Mouse (Mus musculus): Measurements from ENCODE around the gene 2410004P03Rik. TPM values are rescaled to one million over a fixed set of nuclear protein-coding genes. Genes with fewer than 3 reads are reported as not detected.

Gene 2410004P03Rik
- 1.2 and 1.3 TPM in 2 replicates for polyA plus RNA-seq (2015; fragmentation: Nextera tagmentation; extraction: Ambion mirVana)

DNA sequence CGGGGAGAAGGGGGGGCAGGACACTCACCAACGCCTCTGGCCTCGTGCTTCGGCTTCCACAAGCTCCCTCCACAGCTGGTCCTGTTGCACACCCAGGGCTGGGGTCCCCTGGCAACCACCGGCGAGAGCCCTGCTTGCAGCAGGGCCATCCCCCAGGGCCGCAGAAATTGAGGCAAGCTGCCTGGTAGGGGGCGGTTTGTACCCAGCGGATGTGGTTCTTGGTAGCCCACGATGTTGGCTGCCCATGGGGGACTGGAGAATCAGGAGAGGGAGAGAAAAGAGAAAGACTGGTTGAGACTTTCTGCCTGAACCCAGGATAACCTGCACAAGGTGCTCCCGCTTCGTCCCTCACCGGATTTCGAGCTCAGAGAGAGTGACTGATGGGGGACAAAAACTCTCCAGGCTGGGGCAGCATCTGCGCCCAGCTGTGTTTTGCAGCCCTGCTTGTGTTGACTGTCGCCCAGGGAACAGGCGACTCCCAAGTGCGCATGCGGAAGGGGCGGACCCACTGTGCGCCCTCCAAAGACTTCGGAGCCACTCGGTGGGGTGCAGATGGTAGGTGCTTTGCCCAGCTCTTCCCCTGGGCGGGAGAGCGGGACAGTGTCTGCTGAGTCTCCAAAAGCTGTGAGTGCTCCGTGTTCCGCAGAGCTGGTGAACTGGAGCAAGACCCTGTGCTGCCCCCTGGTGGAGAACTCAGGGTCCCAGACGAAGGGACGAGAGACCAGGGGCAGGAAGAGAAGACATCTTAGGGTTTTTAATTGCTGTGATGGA, at the start of gene 2410004P03Rik:
Gene 2410004P03Rik (minus strand): TSS at position 628 of the 771 bp plus-strand sequence.
- peak; percentile 85 for DNase-seq (ENCODE audit: low spot score)

DNA sequence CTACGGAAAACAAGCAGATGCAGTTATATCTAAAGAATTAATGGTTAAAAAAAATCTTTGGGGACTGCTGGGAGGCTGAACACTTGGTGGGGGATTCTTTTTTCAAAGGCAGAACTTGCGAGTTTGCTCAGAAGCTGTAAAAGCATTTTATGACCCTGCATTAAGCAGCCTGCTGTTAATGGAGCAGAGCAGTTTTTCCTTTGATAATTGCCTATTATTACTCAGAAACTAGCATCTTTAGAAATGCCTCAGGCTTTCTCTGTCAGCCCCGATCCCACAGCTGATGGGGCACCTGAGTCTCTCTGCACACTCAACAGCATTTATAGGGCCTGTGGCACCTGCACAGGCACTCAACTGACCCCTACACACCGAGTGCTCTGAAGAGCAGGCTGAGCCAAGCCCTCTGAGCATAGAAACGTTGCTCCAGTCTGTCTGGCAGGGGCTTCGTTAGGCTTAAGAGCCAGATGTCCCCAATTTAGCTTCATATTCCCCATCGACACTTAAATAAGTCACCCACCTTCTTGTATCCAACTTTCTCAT, 49.7 kb upstream of the 2410004P03Rik start:
- no peak for DNase-seq (ENCODE audit: low spot score)

DNA sequence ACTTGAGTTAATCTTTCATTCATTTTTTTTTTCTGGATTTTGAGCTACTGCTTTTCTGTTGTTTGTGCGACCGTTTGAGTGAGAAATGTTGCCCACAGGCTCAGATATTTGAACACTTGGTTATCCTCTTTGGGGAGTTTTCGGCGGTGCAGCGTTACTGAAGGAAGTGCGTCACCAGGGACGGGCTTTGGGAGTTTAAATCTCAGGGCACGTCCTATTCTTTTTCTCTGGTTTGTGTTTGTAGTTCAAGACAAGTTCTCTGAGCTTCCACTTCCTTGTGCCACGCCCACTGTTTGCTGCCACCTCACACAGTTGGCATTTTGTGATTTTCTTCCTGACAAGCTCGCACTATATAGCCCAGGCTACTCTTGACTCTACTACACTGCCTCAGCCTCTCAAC, 47.0 kb upstream of the 2410004P03Rik start:
- no peak for DNase-seq (ENCODE audit: low spot score)

DNA sequence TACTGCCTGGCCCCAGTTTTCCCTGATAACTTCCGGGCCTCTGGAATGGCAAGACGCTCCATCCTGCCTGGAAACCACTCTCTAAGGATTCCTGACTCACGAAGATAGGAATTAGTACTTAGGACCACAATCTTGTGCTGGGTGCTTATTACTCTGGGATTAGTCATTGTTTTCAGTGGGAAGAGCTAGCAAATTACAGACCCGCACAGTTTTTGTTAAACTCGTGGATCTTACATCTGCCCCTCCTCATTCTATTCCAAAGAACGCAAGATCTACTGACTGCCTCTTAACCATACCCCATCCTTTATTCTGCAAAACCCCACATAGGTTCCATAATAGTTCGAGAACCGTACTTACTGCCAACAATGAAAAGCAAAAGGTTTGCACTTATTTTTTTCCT, 45.6 kb upstream of the 2410004P03Rik start:
- DNase-seq (ENCODE audit: low spot score): no peak

DNA sequence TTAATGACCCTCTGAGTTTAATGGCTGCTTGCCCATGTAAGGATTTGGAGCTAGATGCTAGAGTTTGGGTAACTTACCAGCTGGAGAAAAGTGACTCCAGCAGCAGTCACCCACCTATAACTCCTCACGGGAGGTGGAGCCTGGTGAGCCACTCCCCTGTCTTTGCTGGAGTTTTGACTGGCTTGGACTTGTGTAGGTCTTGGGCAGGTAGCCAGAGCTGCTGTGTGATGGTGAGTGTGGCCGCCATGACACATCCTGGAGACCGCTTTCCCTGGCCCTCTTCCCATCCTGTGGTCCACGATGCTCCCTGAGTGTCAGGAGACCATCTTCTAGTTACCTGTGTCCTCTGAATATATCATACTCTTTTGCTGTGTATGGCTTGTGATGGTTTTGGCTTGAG, 44.2 kb upstream of the 2410004P03Rik start:
- DNase-seq (ENCODE audit: low spot score): no peak

DNA sequence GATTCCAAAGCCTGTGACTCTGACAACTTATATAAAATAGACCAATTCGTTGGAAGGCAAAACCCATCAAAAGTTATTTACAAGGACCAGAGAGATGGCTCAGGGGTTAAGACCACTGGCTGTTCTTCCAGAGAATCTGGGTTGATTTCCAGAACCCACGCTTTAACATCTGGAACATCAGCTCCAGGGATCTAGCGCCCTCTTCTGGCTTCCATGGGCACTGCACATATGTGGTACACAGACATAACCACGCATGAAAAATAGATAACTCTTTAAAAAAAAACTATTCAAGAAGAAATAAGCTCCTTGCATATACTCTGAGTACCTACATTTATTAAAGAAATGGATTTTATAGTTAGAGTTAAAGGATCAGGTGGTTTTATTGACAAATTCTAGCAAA, 43.2 kb upstream of the 2410004P03Rik start:
- DNase-seq (ENCODE audit: low spot score): no peak

DNA sequence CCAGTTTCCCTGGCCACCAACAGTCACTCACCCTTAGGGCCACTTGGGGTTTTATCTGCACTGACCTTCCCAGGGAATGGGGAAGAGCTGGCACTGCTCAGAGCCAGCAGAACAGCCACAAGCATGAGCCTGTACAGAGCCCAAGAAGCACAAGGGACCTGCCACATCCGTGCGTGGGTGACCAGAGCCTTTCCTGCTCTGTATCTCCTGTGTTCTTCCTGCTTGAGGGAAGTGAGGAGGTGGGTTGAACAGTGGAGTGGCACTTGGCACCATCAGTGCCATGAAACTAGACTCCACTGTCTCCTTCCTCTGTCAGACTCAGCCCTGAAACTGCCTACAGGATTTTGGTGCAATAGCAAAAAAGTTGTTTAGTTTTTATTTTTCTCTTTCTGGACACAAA, 41.1 kb upstream of the 2410004P03Rik start:
- no peak for DNase-seq (ENCODE audit: low spot score)

DNA sequence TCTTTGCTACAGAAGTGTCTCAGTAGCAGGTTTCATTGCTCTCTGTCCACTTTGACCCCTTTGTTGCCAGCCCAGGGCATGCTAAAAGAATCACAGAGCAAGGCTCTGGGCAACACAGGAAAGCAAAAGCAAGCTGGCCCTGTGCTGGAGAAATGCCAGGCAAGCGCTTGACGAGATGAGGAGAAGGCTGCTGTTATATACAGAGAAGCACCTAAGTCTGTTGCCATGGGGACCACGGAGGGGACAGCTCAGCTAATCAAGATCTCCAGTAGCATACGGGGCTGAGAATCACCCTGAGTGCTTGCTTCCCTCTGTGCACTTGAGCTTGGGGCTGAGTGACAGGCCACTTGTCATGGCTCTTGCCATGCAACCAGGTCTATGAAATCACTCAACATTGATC, 39.5 kb upstream of the 2410004P03Rik start:
- no peak for DNase-seq (ENCODE audit: low spot score)

DNA sequence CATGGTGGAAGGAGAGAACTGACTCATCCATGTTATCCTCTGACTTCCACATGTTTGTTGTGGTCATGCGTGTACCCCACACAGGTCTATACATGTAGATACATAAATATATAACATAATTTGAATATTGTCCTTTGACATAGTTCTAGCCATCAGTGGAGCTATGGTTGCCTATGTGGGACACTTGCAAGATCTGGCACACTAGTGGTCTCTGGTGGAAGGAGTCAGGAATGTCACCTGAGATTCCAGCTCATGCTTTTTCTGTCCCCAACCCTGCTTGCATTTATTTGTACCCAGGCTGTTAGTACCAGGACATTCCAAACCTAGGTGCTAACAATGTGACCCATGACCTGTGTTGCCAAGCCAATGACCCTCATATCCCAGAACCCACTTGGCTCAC, 38.3 kb upstream of the 2410004P03Rik start:
- no peak for DNase-seq (ENCODE audit: low spot score)

DNA sequence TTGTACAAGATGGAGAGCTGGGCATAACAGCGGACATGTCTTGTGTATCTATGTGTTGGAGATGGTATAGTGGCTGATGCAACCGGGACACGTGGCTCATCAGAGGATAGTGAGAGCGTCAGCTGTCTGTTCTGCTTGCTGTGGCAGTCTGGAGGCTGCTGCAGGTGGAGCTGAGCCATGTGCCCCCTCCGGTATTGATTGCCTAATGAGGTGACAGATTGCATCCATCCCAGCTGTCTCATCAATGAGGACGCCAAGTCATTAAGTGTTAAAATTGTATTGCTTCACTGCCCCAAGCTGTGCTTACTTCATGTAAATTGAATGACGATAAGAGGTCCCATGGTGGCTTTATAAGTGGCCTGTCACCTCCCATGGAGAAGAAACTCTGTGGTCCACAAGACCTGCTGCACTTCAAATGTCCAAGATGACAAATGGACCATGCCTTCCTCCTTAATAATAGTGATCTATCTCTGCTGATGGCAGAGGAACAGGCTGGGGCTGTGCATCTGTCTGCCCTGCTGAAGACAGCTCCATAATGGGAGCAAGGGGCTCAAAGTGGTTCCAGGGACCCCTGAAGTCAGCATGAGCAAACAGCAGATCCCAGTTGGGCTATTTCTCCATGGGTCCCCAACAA, 37.6 kb upstream of the 2410004P03Rik start:
- DNase-seq (ENCODE audit: low spot score): no peak

DNA sequence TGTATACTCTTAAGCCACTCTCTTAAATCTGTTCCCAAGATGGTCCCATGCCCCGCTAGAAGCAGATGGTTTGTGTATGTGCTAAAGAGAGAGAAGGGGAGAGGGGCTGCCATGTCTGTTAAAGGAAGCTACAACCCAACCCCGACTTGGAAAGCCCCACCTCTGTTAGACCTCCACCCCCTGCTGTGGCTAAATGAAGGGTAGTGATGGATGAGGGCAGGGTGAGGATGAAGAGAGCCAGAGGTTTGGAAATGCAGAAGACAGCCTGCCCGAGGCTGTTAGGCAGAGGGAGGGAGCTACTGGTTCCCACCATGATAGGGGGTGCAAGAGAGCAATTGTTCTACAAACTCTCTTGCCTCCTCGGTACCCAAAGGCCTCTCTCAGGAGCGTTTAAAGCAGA, 31.8 kb upstream of the 2410004P03Rik start:
- DNase-seq (ENCODE audit: low spot score): no peak

DNA sequence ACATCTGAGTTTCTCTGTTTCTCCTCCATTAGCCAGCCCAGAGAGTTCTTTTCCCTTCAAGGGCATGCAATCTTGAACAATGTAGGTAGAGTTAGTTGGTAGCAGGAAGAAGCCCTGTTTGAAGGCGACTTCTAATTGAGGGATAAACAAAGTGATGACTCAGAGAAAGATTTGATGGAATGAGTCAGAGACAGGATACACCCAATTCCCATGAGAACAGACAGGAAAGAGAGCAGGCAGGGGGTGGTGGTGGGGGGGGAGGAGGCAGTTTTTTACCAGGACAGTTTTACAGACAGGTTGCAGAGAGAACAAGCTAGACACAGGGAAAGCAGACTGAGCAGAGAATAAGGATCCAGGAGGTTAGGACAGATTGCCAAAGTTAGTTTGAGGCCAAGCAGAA, 29.0 kb upstream of the 2410004P03Rik start:
- DNase-seq (ENCODE audit: low spot score): no peak

DNA sequence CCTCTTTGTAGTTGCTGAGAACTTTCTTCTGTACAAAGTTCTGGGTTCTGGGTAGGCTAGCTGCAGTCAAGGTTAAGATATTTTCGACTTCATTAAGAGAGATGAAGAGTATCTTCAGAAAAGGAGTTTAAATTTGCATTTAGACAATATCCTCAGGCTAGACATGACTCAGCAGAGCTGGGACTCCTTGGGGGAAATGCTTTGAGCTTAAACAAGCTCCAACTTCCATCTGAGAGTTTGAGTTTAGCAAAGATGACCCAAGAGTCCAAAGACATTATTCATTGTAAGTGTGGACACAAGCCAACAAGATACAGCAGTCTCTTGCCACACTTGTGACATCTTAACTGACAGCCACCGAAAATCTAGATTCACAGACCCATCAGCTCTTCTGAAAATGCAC, 27.9 kb upstream of the 2410004P03Rik start:
- no peak for DNase-seq (ENCODE audit: low spot score)

DNA sequence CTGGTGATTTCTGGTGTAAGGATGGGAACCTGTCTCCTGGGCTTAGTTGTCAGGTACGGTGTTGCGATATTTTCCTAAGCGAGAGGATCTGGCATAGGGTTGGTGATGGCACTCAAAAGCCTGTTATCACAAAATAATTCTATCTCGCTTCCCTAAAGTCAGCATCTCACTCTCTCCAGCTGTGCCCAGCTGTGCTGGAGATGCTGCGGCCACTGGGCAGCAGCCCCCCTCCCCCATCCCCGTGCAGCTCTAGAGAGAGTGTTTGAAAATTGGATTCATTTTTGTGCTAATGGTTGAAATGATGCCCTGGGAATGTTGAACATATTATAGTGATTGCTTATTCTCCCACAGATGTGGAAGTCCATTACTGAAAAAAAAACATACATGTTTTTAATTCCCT, 26.7 kb upstream of the 2410004P03Rik start:
- no peak for DNase-seq (ENCODE audit: low spot score)

DNA sequence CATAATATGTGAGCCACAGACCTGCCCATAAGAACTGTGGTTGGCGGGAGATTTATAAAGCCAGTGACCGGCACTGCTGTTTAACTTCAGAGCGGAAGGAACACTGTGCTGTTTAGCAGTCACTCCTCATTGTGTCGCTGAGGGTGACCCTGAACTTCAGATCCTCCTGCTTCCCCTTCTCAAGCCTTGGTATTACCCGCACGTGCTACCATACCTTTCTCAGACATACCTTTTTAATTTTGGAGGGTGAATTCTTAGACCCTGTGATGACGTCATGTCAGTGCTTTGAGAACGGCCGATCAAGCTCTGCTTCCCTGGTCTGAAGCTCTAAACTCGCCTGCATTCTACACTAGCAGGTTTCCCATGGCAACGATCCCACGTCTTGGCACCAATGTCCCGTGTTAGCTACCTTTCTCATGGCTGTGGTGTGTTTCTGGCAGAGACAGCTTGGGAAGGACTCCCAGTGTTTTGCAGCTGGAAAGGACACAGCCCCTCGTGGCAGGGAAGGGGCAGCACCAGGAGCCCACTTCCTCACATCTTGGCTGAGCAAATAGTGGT, 25.6 kb upstream of the 2410004P03Rik start:
- no peak for DNase-seq (ENCODE audit: low spot score)

DNA sequence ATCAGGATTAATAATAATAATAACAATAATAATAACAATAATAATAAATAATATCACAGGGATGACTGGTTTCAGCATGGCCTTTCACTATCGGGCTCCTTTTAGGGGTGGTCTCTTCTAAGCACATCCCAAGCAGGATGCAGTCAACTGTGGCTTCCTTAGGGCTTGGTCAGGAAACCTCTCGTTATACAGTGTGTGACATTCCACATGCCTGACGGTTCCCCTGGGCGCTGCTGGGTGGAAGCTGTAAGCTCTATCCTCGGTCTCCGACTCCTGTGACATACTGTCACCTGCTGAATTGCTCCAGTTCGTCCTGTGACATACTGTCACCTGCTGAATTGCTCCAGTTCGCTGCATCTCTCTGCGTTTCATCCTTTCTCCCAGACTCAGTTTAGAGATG, 25.0 kb upstream of the 2410004P03Rik start:
- no peak for DNase-seq (ENCODE audit: low spot score)

DNA sequence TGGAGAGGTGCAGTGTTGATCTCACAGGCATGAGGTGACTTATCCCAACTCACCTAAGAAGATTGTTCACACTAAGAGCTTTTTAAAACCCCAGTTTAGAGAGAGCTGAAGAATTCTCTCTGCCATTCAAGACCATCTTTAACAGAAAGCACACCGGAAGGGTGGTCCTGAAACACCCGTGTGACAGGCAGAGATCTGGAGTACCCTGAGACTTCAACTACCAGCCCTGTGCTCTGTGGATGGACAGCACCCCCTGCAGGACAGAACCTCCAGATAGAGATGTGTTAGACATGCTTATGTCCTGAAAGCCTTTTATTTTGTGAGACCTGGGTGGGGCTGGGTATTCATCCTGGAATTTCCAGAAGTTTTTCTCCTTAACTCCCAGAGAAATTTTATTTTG, 23.6 kb upstream of the 2410004P03Rik start:
- DNase-seq (ENCODE audit: low spot score): peak; percentile 39

DNA sequence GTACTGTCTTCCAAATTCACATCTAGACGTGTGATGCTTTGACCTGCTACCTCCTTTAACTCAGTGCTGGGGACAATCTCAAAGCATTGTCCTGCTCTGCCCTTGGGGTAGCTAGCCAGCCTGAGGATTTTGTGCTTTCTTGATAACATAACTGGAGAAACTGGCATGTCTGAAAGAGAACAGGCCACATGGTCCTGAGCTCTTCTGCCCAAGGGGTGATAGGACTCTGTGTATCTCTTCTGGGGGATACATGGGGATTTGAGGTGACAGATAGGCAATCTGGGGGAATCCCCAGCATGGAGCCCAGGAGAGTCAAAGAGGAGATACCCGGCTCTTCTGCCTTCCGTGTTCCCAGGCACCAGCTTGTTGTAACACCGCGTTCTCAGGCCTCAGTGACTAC, 23.1 kb upstream of the 2410004P03Rik start:
- no peak for DNase-seq (ENCODE audit: low spot score)

DNA sequence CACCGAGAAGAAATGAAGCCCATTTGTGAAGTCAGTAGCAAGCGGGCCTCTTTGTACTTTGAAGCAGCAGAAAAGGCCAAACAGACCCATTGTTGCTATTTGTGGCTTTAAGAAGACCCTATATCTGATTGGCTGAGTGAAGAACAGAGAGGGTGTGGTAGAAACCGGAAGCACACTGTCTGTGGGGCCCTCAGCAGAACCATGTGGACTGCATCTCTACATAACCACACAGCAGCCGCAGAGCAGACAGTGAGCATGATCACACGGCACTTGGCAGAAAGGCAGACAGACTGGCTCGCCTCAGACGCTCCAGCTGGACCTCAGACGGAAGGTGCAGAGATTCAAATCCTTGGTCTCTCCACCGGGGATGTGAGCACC, 21.9 kb upstream of the 2410004P03Rik start:
- DNase-seq (ENCODE audit: low spot score): peak; percentile 33

DNA sequence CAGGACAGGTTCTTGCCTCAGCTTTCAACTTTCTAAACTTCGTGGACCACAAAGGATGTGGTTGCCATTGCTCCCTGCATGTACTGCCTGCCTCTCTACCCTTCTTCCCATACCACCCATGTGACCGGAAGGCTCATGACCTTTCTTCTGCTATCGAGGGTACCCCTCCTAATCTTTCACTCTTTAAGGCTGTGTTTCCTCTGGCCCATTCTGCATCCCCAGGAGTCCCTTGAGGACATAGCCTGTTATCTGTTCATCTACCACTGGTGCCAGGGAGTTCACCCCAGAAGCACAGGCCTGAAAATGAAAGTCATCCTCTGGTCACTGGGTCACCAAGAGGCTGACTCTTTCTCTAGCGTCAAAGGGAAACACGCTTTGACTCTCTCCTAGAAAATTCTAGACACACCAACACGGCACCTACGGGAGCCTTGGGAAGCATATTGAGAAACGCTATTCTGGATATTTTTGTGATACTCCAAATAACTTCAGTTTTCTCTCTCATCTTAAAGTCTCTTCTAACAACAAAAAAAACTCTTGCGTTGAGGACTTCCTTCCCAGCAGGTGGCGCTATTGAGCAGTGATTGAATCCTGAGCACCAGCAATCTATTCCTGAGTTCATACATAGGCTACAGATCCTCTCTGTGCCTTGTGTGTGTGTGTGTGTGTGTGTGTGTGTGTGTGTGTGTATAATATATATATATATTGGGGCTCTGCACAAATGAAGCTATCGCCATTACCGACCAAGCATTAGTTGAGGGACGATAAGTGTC, 21.4 kb upstream of the 2410004P03Rik start:
- peak; percentile 75 for DNase-seq (ENCODE audit: low spot score)

DNA sequence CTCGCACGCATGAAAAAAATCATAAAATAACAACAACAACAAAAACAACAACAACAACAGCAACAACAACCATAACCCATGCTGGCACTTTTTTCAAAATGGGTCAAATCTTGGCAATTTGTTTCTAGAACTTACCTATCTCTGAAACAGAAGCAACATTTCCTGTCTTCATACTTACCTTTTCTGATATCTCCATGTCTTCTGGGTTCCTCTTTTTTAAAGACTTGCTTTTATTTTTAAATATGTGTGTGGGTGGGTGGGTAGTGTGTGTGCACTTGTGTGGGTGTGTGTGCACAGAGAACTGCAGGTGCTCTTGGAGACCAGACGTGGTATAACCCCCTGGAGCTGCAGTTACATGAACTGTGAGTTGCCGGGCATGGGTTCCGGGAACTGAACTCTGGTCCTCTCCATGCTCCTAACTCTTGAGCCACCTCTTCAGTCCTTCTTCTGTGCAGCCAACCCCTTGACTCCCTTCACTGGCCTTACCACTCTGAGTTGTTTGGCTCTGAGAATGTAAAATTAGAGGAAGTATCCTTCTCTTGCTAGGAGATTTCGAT, 13.1 kb upstream of the 2410004P03Rik start:
- no peak for DNase-seq (ENCODE audit: low spot score)
